Mouse (Mus musculus) lung, postnatal 25 days (tissue): ENCODE data around the gene Tpp1.
"Not testable (repeated sequence)": the region's sequence is repeated elsewhere in the genome, so short reads cannot be mapped to it uniquely, and the experiment has no call there.

Source experiments
- DNase-seq: peaks from one replicate; pipeline ENCODE4 v3.0.0; 2022; ENCODE audit warnings: low spot score

The Tpp1 gene

DNA sequence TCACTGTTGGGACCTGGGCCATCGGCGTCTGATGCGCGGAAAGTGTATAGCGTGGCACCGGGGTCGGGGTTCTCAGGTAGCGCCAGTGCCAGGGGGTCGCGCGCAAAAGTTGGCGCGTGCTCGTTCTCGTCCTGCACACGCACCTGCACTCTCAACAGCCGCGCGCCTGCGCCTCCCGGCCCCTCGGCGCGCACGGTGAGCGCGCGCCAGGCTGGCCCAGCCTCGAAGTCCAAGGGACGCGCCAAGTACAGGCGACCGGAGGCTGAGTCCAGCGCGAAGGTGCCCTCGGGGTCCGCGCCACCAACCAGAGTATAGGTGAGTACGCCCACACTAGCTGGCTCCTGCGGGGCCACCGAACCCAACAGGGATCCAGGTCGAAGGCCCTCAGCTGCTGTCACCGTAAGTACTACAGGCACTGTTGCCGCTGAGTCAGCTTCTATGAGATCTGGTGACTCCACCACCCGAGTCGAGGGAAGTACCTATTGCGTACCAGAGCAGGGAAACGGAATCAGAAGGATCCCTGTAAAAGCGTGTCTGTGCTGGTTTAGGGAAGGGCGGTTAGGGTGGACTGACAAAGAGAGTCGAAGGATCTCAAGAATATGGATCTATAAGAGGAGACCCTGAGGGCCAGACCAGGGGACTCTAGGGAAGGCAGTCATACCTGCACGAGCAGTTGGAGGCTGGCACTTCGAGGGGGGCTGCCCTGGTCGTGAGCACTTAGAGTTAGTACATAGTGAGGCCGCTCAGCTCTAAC lies 10.7 kb upstream of the Tpp1 start:
- DNase-seq: no peak

DNA sequence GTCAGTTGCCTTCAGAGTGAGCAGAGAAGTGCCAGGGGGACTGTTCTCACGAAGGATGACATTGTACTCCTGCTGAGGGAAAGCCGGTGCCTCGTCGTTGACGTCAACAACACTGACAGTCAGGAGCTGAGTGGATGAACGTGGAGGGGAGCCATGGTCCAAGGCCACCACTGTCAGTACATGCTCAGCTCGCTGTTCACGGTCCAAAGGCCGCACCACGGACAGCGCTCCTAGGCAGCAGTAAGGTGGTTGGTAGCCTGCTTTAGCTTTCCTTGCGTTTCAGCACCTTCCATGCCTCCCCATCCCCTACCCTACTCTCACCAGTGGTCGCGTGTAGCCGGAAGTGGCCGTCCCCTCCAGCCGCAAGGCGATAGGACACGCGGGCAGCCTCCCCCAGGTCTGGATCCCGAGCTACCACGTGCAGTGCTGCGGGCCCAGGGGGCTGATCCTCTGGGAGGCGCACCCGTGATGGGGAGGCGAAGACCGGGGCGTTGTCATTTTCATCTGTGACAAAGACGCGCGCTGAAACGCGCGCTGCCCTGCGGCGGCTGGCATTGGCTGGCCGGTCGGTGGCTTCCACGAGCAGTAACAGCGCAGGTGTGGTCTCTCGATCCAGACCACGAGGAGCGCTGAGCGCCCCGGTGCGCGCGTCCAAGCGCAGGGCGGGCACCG lies 9.9 kb upstream of the Tpp1 start:
- no peak for DNase-seq

DNA sequence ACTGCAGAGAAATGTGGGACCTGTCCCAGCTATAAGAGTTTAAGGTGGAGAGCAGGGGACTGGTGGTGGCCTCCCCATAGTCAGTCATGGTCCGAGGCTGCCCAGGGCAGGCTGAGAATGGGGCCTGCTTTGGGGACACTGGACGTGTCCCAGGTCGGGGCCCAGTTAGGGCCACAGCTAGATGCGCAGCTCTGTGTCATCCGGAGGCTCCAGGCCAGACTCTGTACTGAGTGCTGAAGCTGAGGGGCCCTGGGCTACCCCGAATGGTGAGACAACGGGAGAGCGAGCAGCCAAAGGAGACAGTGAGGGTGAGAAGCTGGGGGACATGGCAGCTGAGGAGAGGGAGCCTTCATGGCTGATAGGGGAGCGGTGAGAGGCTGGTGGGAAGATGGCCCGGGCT lies 1.2 kb upstream of the Tpp1 start:
- no peak for DNase-seq

GRCm38 (mm10) chr7:105752716-105753115 lies 681 bp upstream of the Tpp1 start:
- DNase-seq: no peak

DNA sequence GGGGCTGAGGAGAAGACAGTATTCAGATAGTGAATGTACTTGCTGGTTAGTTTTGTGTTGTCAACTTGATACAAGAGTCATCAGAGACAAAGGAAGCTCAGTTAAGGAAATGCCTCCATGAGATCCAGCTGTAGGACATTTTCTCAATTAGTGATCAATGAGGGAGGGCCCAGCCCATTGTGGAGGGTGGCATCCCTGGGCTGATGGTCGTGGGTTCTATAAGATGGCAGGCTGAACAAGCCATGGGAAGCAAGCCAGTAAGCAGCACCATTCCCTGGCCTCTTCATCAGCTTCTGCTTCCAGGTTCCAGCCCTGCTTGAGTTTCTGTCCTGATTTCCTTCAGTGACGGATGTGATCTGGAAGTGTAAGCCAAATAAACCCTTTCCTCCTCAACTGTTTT lies 4.3 kb downstream of the Tpp1 start:
- DNase-seq: no peak

DNA sequence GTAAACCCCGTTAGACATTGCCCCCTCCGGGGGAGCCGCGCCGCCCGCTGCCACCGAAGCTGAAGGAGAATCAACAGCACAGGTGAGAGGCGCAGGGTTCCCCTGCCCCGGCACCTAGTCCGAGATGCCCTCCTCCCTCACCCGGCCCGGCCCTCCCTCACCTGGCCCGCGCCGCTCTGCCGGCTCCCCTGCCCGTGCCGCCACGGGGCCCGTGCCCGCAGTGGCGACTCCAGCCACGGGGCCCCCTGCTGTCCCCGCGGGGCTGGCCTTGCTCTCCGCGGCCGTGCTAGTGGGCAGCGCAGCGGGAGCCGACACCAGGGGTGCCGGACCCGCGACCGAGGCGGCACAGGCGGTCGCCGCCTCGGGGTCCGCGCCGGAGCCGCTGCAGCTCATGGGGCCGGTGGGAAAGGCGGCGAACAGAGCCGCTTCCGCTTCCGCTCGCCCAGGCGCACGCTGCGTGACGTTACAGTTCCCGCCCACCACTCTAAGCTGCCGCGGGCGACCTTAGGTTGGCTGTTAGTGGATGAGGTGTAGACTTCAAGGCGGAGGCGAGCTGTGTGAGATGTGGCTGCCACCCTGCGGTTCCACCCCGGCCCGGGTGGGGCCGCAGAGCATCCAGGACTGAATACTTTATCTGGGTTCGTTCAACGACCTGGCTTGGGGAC lies 8.0 kb downstream of the Tpp1 start, which contains the start of gene Taf10:
Gene Taf10 (minus strand): TSS at position 436 of the 665 bp plus-strand sequence.
- peak; percentile 92 for DNase-seq

DNA sequence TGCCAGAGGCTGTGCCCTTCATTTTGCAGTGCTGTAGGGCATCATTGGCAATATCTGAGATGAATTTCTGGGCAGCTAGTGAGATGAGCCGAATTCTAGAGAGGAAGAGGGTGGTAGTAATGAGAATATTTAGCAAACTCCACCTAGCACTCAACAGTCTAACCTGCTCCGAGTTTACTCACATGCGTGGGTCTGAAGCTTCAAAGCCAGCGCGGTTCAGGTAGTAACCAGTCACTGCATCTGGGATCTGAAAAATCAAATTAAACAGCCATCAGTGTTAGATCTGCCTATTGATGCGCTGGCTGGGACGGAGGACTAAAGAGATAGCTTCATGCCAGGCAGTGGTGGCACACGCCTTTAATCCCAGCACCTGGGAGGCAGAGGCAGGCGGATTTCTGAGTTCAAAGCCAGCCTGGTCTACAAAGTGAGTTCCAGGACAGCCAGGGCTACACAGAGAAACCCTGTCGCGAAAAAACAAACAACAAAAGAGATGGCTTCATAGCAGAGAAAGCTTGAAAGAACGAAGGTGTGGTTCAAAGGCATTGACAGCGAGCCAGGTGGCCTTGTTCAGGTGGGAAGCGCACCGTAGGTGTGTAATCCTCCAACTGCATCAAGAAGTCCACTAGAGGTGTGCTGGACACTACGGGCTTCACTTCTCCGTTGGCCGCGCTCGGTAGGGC lies 8.6 kb downstream of the Tpp1 start:
- DNase-seq: not testable (repeated sequence)

- DNase-seq: not testable (repeated sequence)
Observed at GRCm38 (mm10) chr7:105742539-105743215, 9.4 kb downstream of the Tpp1 start.

GRCm38 (mm10) chr7:105741978-105742377 lies 10.1 kb downstream of the Tpp1 start:
- DNase-seq: no peak

- no peak for DNase-seq
Observed at GRCm38 (mm10) chr7:105740851-105741250, 11.2 kb downstream of the Tpp1 start.

GRCm38 (mm10) chr7:105740089-105740795 lies 11.8 kb downstream of the Tpp1 start:
- no peak for DNase-seq

DNA sequence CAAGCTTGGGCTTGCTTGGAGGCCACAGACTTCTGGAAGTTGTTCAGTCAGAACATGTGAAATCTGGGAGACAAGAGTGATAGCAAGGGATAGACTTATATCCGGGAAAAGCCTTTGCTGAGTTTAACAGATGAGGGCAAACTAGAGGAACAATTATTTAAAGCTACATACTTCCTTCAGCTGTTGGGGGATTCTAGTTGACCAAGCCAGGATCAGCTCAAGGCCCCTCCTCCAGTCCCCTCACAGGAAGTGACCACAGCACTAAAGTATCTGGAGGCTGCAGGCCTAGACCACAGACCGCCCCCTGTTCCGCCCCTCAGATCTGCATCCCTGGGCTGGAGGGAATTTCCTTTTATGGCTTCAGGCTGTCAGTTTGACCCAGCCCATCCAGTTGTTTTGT lies 13.1 kb downstream of the Tpp1 start:
- DNase-seq: peak; percentile 83

- DNase-seq: no peak
Observed at GRCm38 (mm10) chr7:105738286-105738685, 13.7 kb downstream of the Tpp1 start.

DNA sequence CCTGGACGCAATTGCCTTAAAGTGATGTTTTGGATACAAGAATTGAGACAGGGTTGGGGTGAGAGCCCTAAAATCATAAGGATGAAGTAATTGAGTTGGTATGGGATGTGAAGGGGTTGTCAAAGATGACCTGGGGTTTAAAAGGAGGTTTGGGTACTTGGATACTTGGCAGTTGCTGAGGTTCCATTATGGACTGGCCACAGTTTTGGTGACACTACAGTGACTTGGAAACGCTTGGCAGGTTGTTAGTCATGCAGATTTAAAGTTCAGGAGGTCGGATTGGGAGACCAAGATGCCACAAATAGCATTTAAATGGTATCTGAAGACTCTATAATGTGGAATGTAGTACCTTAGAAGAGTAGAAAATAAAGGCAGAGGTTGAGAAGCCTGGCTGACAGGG lies 14.4 kb downstream of the Tpp1 start:
- no peak for DNase-seq

DNA sequence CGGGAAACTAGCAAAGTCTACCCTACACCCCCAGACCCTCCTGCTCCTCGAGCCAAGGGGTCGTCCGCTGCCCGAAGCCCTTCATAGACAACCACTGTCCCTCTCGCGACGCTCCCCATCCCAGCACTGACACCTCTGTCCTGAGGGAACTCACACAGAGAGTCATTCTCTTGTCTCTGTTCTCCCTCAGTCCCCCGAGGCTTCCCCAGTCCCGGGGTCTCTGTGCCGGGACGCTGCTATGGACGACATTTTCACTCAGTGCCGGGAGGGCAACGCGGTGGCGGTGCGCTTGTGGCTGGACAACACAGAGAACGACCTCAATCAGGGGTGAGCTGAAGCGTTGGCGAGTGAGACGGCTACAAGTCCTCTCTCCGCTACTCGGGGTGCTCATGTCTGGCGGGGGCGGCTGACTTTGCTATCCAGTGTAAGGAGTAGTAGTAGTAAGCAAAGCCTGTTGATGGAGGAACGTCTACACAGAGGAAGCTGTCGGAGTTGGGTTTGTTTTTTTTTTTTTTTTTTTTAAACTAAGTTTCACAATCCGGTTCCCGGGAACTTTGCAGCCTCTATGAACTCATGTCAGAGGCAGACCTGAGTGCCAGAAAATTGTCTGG lies 15.0 kb downstream of the Tpp1 start, which contains the start of gene Rrp8:
Gene Rrp8 (minus strand): TSS at position 475 of the 611 bp plus-strand sequence.
- DNase-seq: peak; percentile 24

GRCm38 (mm10) chr7:105736264-105736901 lies 15.7 kb downstream of the Tpp1 start, which contains the start of gene Ilk:
Gene Ilk, plus strand, starts transcription at chr7:105736592.
- DNase-seq: peak; percentile 96

DNA sequence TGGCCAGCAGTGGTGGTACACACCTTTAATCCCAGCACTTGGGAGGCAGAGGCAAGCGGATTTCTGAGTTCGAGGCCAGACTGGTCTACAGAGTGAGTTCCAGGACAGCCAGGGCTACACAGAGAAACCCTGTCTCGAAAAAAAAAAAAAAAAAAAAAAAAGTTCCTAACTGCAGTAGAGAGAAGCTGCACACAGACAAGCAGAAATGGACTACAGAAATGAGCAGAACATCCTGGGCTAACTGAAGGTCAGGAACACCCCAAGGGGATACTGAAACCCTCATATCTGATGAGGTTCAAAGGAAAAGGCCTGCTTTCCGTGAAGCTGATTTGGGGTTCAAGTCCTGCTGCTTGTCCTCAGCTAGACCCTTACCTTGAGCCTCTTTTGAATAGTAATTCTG lies 16.6 kb downstream of the Tpp1 start:
- not testable (repeated sequence) for DNase-seq

DNA sequence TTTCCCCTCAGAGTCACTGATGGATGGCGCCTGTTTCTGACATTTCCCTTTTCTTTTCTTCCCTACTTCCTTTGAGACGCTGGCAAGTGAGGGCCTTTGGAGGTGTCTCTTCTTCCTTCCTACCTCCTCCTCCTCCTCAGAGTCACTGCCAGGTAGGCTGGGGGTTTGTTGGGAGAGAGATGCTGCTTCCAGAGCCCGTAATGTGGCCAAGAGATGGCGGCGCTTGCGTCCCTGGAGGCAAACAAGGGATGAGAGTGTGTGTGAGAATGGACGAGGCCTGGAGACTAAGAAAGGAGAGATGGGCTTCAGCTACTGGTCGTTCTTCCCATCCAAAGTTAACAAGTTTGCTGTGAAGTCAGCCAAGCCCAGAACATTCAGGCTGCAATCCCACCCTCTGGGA lies 17.2 kb downstream of the Tpp1 start:
- DNase-seq: no peak

- DNase-seq: no peak
Observed at GRCm38 (mm10) chr7:105733836-105734235, 18.2 kb downstream of the Tpp1 start.
